Mouse (Mus musculus) left cerebral cortex, adult 2 months (tissue): Measurements from ENCODE around the gene Acat1. TPM values are rescaled to one million over a fixed set of nuclear protein-coding genes. Genes with fewer than 3 reads are reported as not detected.
A peak's percentile ranks its signal among the peaks of the same experiment; 100 is the strongest.

Source experiments
- DNase-seq, 2 experiments: peaks; one replicate each; pipeline ENCODE4 v3.0.0; 2021 to 2022; ENCODE audit warnings: low spot score in 2 of 2, mixed read lengths in 1 of 2; ENCODE audit errors: extremely low spot score in 1 of 2
- H3K27ac ChIP-seq: fragments of 200-600 bp; 2 replicates; pipeline ENCODE4 v1.8.1; 2022
- H3K4me3 ChIP-seq: fragments of 200-600 bp; 2 replicates; pipeline ENCODE4 v1.8.1; 2022
- CTCF ChIP-seq: fragments of 200-600 bp; IDR thresholded peaks from 2 replicates; pipeline ENCODE4 v1.8.1; 2022; ENCODE audit warnings: antibody characterized with exemption, mild to moderate bottlenecking, moderate library complexity
- intact Hi-C: fragments of 180-260 bp; cut with DNase I; formaldehyde crosslinking; loops from one replicate; pipeline ENCODE4 v1.15.1; 2025
- total RNA-seq, 2 experiments: library from RNA; stranded (reverse); gene quantifications; 2 replicates each; pipeline ENCODE4 v1.2.3; 2021

Acat1 gene
- total RNA-seq, 2 experiments from 2014 or later = 59.6 to 60.6 TPM

GRCm38 (mm10) chr9:53596971-53597600 lies 13.1 kb downstream of the Acat1 start:
- no peak for DNase-seq
- H3K27ac ChIP-seq = no peak overlapping the region
- no peak for TF ChIP-seq CTCF
- no peak overlapping the region for H3K4me3 ChIP-seq
- intact Hi-C loops = no loop called here

DNA sequence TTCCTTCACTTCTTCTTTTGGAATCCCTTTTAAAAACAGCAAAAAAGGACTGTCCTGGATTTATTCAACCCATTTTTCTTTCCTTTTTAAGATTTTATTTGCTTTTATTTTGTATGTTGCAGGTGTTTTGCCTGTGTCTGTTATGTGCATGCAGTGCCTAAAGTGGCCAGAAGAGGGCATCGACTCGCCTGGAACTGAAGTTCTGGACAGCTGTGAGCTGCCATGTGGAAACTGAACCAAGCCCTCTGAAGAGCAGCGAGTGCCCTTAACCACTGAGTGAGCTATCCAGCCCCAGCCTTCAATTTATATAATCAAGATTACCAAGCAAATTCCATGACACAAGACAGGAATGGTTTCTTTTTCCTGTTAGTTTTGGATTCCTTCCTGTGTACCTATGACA lies 15.4 kb downstream of the Acat1 start:
- intact Hi-C loops = no loop called here
- Histone ChIP-seq H3K27ac (no peak overlapping the region), H3K4me3 (no peak overlapping the region)
- DNase-seq = peak in 1 of 2 experiments; percentile 46
- TF ChIP-seq CTCF = peak; percentile 80

GRCm38 (mm10) chr9:53581870-53582269 lies 28.3 kb downstream of the Acat1 start:
- intact Hi-C loops = no loop called here
- no peak for TF ChIP-seq CTCF
- no peak overlapping the region for H3K4me3 ChIP-seq
- DNase-seq = no peak
- H3K27ac ChIP-seq = 0 out of 2 replicates have a peak overlapping the region, but pooled peaks have one; percentile 21

GRCm38 (mm10) chr9:53575721-53576120 lies 34.5 kb downstream of the Acat1 start:
- no peak overlapping the region for H3K27ac ChIP-seq
- no peak overlapping the region for H3K4me3 ChIP-seq
- no peak for TF ChIP-seq CTCF
- intact Hi-C loops = no loop called here
- no peak for DNase-seq

- no peak for TF ChIP-seq CTCF
- Histone ChIP-seq H3K27ac (no peak overlapping the region), H3K4me3 (no peak overlapping the region)
- intact Hi-C loops = no loop called here
- no peak for DNase-seq
Observed at GRCm38 (mm10) chr9:53572516-53573307, 37.5 kb downstream of the Acat1 start.

- Histone ChIP-seq H3K27ac (no peak overlapping the region), H3K4me3 (no peak overlapping the region)
- DNase-seq = peak; percentile 20 to 22
- intact Hi-C loops = no loop called here
- TF ChIP-seq CTCF = peak; percentile 41
Observed at GRCm38 (mm10) chr9:53570662-53571061, 39.5 kb downstream of the Acat1 start.

GRCm38 (mm10) chr9:53537336-53537965 lies 72.7 kb downstream of the Acat1 start:
- Histone ChIP-seq H3K4me3 (peak overlapping the region; percentile 82), H3K27ac (peak overlapping the region; percentile 76)
- no peak for DNase-seq
- no peak for TF ChIP-seq CTCF
- intact Hi-C loops = no loop called here

- DNase-seq = peak; percentile 99 to 100
- intact Hi-C loops = no loop called here
- TF ChIP-seq CTCF = peak; percentile 54
- H3K27ac ChIP-seq = peak within 1 kb of the TSS; percentile 76
- peak within 1 kb of the TSS; percentile 91 for H3K4me3 ChIP-seq
Observed at GRCm38 (mm10) chr9:53536558-53537320, 73.4 kb downstream of the Acat1 start, which contains the start of the genes Atm and Npat. Gene Atm, minus strand, starts transcription at chr9:53536740. Gene Npat, plus strand, starts transcription at chr9:53537047.

DNA sequence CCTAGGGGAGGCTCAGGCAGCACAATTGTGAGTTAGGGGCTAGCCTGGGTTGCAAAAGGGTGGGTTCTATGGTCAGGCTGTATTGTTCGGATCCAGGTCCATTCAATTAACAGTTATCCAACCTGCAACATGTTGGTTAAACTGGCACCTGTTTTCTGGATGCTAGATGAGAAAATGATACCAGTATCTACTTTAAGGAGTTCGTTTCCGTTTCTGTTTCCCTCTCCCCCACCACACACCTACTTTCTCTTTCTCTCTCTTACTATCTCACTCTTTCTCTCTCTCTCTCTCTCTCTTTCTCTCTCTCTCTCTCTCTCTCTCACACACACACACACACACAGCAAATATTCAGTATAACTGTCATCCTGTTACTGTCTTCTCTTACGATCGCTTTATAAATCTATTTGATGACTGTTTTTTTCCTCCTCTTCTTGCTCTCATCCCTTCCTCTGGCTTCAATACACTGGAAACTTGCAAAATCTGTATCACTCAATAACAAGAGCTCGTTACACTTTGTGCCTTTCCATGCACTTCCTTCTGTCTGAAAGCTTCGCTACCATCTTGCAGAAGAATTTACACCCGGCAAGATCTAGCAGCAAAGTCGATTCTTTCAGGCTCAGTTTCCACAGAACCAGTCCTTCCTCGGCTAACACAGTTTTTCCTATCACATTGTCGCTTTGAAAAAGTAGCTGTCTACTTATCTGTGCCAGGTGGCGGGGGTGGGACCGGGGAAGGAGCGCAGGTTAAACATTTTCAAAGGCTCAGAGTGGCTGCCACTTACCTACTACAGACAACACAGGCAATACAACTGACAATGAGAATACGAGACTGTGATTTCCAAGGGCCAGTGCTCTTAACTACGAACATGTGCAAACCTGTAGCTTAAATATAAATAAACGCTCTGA lies 74.5 kb downstream of the Acat1 start:
- no peak for DNase-seq
- Histone ChIP-seq H3K27ac (peak overlapping the region; percentile 66; the same call in 1 of the 2 replicates), H3K4me3 (peak overlapping the region; percentile 91)
- no peak for TF ChIP-seq CTCF
- intact Hi-C loops = no loop called here

Other genes starting within 250 kb of the Acat1 start
- 1 to 10 TPM; 6.2 to 6.5 TPM for gene Kdelc2, start 226.4 kb downstream of the Acat1 start, total RNA-seq
- gene 4930550C14Rik, start 208.1 kb downstream of the Acat1 start, total RNA-seq = under 1 TPM in 1 of 2 experiments, not detected in 1; 0.16 TPM
- gene Atm, start 73.6 kb downstream of the Acat1 start, total RNA-seq = 10 to 100 TPM; 16.8 to 20.2 TPM
- 10 to 100 TPM; 17.8 to 20.0 TPM for gene Npat, start 73.3 kb downstream of the Acat1 start, total RNA-seq
- gene Cul5, start 59.6 kb upstream of the Acat1 start, total RNA-seq = 10 to 100 TPM; 53.3 to 54.2 TPM
- gene Rab39, start 95.8 kb upstream of the Acat1 start, total RNA-seq = 1 to 10 TPM; 1.8 TPM
- 1 to 10 TPM; 2.8 to 3.1 TPM for gene Slc35f2, start 161.2 kb upstream of the Acat1 start, total RNA-seq
- gene Sln, start 239.8 kb upstream of the Acat1 start, total RNA-seq = not detected